Mouse (Mus musculus): ENCODE results near the gene Olfr1211.

Gene Olfr1211

DNA sequence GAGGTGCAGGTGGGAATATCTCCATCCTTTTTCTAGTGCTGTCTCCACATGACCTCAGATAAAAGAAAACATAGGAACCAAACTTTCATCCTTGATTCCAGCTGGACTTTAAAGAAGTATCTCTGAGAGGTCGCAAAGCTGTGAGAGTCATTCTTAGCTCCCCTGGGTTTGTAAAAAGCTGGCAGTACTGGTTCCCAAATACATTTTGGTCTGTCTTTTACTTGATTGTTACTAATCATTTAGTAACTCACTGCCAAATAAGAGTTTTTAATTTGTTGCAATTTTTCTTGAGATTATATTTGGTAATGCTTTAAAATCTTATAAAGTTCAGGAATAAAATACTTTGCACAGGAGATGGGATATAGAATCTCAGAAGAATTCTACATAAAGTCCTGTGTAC, at the start of gene Olfr1211:
TSS of gene Olfr1211 (minus strand) at position 101 of the 400 bp plus-strand sequence.
- no peak for DNase-seq (ENCODE audit: low spot score in 2 of 2)

DNA sequence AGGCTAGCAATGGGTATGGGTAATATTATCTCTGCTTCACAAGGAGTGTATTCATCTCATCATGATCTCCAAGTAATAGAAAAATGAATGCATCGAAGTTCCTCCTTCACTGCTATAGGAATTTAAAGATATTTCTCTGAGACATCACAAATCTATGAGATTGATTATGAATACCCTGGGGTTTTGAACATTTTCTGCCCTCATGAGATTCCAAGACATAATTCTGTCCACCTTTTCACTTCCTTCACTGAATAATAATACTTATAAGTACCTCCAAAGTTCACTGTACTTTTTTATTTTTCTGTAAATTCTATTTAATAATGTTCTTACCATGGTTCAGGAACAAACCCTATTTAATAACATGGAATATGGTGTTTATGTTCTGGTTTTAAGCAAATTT, 42.3 kb upstream of the Olfr1211 start, which contains the start of gene Gm13762:
TSS of gene Gm13762 (minus strand) at position 101 of the 400 bp plus-strand sequence.
- no peak for DNase-seq (ENCODE audit: low spot score in 2 of 2)

DNA sequence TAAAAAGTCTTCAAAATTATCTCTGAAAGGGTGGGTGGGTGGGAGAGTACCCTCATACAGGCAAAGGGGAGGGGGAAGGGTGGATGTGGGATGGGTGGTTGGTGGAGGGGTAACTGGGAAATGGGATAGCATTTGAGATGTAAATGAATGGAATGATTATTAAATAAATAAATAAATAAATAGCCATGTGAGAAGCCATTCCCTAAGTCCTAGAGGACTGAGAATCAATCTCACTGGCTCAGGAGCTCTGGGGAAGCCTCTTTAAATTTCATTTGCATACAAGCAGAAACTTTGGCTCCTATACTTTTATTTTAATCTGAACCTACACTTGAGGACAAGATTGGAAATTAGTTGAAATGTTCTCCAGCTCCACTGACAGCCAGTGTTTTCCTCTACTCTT, 15.8 kb upstream of the Olfr1211 start, which contains the start of gene Olfr1212:
TSS of gene Olfr1212 (plus strand) at position 301 of the 400 bp plus-strand sequence.
- DNase-seq (ENCODE audit: low spot score in 2 of 2), result no peak

DNA sequence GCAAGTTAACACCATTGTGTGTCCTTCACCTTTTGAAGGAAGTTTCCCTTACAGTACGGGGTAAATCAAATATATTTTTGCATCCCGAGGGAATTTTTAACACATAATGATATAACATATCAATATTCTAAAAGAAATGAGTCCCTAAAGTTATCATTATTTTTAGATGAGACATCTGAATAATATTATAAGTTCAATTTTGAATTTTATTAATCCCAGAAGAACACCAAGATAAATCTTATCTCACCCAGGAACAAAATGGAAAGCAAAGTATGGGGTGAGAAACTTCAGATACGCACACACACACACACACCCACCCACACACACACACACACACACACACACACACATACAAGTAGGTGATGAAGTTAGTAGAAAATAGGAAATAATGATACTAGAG, 22.9 kb downstream of the Olfr1211 start, which contains the start of gene Olfr1209:
TSS of gene Olfr1209 (minus strand) at position 101 of the 400 bp plus-strand sequence.
- DNase-seq (ENCODE audit: low spot score in 2 of 2), result no peak

DNA sequence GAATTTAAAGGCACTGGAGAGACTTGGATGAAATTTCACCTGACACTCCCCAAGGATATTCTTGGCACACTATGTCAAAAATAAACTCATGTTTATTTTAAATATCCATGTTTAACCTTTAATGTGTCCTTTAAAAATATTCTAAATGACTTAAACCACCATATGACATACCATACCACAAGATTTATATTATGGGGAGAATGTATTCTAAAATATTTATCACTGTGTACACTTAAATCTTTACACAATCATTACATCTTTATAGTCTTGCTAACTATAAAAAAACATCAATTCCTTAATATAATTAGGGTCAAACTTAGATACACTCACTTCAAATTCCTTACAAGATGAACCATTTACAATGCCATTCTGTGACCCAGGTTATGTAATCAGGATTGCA, 35.7 kb downstream of the Olfr1211 start, which contains the start of gene Olfr1208:
TSS of gene Olfr1208 (minus strand) at position 101 of the 400 bp plus-strand sequence.
- no peak for DNase-seq (ENCODE audit: low spot score in 2 of 2)

Measured in spleen, postnatal 36 days (tissue).